Mouse (Mus musculus) liver, adult 2 months (tissue): ENCODE measurements around the gene Dync2li1.

Source experiments
- CTCF ChIP-seq: fragments of 200-500 bp; IDR thresholded peaks from 2 replicates; pipeline ENCODE4 v1.5.1; 2011; ENCODE audit warnings: low read depth, low read length, control low read depth
- POLR2A ChIP-seq: fragments of 200-500 bp; IDR thresholded peaks from 2 replicates; pipeline ENCODE4 v1.6.1; 2011; ENCODE audit warnings: low read length, control low read depth; ENCODE audit not compliant: insufficient read depth; ENCODE audit errors: extremely low read depth

DNA sequence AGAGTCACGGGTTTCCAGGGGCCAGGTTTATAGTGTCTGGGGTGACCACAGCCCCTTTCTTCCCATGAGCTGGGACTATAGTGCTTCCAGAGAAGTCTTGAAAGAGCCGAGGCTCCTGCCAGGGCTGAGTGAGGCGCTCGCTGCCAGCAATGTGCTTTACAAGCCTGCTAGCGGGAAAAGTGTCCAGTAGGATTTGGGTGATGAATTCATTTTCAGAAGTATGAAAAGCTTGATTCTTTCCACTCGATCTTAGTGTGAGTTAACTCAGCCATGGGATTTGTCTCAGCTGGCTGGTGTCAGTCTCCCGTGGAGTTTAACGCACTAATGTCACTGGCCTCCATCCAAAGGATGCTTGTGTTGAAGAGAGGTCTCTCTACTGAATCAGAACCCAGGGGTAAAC lies 10.0 kb downstream of the Dync2li1 start:
- TF ChIP-seq POLR2A (no peak), CTCF (no peak)
